Mouse (Mus musculus) fat pad, adult 2 months (tissue): Measurements from ENCODE around the gene Nek10.
"Not testable (repeated sequence)": the region's sequence is repeated elsewhere in the genome, so short reads cannot be mapped to it uniquely, and the experiment has no call there.

Experiments used
- DNase-seq: peaks from one replicate; pipeline ENCODE4 v3.0.0-alpha.2; 2011; ENCODE audit warnings: low read depth, low spot score; ENCODE audit errors: extremely low read depth

Gene Nek10

DNA sequence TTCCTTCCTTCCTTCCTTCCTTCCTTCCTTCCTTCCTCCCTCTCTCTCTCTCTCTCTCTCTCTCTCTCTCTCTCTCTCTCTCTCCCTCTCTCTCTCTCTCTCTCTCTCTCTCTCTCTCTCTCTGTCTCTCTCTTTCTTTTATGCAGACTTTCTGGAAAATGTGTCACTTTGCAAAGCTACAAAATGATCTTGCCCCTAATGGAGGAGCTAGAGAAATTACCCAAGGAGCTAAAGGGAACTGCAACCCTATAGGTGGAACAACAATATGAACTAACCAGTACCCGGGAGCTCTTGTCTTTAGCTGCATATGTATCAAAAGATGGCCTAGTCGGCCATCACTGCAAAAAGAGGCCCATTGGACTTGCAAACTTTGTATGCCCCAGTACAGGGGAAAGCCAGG, at the start of gene Nek10:
Gene Nek10 (plus strand): TSS at position 301 of the 400 bp plus-strand sequence.
- DNase-seq = not testable (repeated sequence)

DNA sequence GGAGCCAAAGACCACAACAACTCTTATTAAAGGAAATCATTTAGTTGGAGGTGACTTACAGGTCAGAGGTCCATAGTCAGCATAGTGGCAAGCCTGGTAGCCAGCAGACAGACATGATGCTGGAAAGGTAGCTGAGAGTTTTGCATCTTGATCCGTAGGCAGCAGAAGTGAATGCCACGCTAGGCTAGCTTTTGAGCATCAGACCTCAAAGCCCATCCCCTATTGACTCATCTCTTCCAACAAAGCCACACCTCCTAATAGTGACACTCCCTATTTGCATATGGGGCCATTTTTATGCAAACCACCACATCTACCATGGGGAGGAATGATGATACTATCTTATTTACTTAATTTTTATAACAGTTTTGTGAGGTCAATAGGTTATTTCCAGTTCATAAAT, 22.0 kb upstream of the Nek10 start:
- DNase-seq = no peak

DNA sequence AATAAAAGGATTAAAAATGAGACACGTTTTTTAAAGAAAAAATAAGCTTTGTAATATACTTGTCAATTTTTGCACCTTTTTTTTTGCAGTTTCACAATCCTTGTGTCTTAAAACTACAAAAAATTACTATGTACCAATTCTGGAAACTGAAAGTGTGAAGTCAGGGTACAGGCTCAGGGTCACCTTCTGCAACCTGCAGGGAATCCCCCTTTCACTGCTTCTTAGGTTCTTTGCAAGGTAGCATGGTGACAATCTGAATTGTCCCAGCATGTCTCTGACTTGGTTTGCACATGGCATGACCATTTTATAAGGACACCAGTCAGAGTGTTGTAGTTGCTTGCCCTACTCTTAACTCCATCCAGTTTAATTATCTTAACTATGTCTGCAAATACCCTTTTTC, 19.0 kb upstream of the Nek10 start:
- no peak for DNase-seq

DNA sequence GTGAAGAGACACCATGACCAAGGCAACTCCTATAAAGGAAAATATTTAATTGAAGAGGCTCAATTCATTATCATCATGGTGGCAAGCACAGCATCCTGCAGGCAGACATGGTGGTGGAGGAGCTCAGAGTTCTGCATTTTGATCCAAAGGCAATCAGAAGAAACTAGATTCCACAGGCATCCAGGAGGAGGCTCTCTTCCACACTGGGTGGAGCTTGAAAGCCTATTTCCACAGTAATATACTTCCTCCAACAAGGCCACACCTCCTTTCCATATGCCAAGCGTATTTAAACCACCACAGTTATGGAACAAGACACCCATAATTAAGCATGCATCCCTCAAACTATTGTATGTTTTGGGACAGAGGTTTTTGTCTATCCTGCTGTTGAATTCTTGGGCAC, 16.2 kb upstream of the Nek10 start:
- DNase-seq = no peak

DNA sequence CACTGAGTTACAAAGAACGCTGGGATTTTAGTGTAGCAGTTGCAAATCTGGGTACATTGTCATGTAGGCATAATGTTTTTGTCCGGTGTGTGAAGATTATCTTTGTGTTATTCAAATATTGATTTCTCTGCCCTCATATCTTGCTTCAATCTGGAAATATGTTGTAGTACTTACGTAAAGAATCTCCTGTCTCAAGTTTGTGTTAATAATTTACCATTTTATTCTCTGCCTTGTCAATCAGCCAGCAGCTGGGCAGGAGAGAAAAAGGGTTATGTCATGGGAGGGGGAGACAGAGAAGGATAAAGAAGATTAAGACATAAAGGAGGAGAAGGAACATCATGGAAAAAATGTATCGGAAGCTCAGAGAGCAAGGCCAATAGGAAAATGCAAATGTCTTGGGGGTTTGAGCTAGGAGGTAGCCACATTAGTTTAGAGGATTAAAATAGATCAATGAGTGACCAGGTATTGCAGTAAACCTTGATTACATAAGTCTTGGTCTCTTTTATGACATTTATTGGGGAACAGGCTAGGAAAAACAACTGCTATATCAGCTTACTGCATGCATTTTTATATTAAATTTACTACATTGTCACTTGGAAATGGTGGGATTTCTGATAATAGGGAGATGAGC, 13.3 kb upstream of the Nek10 start:
- DNase-seq = no peak

DNA sequence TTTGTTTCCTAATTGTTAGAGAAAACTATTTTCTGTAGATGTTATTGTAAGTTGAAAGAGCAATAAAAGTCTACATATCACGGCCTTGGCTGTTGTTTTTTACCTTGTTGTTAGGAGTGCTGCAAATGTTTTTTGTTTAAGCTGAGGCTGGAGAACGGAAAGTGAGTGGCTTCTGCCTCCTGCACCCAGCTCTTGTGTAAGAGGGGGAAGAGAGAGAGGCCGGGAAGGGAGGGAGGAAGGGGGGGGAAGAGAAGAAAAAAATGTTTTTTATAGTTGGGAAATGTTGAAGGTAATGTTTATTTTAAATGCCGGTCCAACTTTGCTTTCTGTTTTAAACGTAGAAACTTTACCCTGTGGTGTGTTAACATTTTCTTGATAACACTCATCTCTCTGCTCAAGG, 3.4 kb upstream of the Nek10 start:
- no peak for DNase-seq

DNA sequence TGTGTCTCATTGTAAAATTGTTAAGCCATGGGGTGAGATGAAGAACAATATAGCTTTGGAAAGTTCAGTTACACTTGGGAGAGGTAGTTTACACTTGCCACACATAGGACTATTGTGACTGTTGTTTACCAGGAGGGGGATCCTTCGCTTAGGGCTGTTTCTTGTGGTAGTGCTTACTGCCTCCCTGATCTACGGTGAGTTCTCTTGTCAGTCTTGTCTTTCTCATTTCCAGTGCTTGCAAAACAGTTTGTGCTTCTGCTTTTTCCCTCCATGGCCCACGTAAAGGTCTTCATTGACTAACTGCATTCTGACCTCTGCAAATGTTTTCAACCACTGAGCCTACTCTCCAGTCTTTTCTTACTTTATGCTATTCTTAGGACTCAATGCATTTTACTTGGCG, 2.9 kb upstream of the Nek10 start:
- no peak for DNase-seq

DNA sequence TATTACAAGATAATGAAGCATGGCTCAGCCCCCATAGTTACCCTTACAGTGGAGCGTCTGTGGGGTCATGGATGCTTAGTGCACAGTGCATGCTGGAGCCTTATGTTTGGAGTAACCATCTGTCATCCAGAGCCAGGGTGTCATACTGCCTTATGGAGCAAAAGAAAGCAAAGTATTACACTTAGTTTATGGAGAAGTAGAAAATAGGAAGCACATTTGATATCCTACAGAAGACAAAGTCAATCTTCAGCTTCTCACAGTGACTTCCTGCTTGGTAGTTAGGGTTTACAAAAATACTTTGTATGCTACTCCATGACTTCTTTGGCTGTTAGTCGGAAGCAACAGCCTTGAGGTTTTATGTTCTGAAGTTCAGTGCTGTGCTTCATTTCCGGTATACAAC, 2.4 kb upstream of the Nek10 start:
- no peak for DNase-seq

DNA sequence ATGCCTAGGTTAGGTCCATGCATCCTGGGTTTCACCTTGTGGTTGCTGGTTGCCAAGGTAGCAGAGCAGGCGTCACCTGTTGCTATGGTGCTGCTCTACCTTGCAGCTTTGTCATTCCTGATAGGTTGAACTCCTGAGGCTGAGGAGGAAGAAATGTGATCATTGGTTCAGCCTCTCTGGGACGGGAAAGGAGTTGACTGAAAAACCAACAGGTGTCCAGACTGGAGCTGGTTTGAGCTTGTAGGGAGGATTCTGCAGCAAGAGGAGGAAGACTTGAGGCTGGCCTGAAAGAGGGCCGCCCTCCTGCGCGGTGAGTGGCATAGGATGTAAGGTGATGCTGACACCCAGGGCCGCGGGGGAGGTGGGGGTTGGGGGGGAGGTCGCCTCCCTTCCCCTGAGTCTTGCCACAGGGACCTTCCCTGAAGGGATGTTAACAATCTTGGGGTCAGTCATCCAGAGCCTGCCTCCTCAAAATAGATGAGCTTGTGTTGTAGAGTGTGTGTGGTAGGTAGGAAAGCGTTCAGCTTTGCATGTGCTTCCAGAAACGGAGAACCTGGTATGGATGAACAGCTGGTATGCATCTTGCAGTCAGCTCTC, 804 bp downstream of the Nek10 start:
- DNase-seq = no peak

DNA sequence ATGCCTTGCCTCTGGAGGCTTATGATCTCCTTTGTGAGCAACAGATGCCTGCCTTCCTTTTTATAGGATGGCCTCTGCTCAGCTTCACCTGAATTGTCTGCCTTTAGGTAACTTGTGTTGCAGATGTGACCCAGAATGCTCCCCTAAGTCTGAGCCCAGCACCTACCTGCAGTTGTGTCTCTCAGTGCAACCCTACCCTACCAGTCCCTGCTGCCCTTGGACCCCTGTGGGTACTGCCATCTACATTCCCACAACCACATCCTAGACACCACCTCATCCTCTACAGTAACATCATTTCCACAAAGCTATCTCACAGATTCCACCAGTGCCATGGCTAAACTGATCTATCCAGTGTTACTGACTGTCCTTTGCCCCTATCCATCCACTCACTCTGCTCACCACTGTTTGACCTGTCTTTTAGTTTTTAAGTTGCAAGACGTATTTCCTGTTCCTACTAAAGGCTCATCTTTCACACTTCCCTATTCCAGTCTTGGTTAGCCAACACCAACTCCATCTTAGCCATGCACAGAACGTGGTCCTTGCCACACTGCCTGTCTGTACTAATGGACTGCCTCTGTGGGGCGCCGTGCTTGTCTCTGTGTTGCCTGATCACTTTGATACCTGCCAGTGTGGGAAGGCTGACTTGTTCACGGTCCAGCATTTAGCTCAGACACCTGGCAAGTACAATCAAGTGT, 1.4 kb downstream of the Nek10 start:
- no peak for DNase-seq

DNA sequence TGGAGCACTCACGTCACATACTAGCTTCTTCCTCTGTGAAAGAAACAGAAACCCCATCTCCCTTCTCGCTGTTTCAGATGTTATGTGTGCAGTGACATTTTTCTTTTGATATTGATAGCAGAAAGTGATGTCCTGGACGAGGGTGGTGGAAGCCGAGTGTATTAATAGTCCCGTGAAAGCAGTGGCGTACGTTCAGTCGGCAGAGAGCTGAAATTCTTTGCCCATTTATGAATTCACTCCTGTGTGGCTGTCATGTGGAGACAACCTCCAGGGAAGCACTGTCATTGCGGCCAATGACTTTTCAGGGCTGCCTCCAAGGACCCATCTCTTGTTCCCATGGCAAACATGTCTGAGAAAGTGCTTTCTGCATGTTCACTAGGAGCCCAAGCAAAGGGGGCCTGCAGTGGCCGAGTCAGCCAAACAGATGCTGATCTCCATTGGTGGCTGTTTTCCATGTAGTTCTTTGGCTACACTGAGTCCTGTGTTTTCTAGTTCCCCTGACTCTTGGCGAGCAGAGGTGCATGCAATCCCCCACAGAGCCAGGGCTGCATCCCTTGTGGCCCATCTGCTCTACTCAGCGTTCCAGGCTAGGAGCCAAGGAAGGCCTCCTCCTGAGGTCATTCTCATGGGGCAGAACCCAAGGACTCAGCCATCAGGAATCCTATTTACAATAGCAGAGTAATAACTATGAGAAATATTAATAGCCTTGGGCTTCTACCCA, 29.5 kb downstream of the Nek10 start:
- no peak for DNase-seq

DNA sequence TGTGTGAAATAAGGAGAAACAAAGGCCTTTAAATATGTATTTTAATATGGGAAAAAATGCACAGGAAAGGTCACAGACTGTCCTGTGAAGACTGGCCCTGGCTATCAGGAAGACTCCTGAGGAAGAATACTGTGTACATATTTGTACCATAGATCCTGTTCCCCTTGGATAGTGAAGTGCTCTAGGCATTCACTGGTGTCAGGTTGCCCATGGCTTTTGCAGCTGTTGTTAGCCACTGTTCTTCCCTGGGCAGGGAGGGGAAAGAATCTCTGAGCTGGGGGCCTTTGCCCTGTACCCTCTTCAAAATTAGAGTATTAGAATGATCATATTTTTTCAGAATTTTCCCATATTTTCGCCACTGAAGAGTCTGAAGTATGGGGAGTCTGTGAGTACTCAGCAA, 30.3 kb downstream of the Nek10 start:
- no peak for DNase-seq

DNA sequence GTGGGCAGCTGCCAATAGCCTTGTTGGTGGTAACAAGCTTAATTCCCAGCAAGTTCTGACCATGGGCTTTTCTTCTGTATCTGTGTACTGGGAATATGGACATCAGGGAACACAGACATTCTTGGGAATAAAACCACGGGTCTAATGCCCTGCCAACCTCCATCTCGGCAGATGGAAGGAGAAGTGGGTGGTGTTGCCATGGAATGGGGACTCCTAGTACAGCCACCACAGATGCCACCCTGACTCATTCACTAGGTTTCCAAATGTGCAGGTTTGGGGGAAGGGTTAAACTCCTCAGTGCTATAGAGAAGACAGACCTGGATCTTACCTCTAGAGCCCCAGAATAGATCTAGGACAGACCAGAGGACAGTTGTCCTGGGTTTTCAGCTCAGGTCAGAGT, 31.1 kb downstream of the Nek10 start:
- DNase-seq = no peak

DNA sequence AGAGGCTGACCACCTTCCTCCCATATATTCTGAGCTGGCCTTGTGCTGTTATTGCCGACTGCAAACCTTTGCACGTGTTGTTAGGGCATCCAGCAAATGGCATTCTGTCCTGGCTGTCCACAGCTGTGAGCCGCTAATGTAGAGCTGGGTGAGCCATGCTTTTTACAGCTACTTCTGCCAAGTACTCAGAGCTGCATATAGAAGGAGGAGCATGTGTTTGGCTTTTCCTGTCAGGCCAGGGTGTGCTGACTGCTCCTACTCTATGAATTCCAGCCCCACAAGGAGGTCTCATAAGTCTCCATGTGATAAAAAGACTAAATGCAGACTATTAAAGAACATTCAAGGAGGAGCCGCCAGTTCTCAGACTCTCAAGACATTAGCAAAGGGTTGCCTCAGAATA, 34.4 kb downstream of the Nek10 start:
- no peak for DNase-seq

DNA sequence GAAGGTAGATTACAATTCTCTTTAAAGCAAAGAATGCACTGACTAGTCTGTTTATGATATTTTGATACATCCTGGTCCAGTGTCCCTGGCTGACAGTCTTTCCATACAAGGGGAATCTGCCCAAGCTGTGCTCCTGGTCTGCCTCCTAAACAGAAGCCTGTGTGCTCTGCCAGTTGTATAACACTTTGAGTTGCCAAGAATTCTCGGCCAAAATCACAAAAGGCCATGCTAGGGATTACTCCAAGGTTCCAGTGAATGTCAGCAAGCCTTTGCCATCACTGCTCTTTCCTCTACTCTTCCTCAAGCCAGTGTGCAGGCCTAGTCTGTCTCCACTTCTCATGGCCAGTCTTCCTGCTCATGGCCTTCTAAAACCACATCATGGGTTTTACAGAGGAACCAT, 34.9 kb downstream of the Nek10 start:
- DNase-seq = no peak

DNA sequence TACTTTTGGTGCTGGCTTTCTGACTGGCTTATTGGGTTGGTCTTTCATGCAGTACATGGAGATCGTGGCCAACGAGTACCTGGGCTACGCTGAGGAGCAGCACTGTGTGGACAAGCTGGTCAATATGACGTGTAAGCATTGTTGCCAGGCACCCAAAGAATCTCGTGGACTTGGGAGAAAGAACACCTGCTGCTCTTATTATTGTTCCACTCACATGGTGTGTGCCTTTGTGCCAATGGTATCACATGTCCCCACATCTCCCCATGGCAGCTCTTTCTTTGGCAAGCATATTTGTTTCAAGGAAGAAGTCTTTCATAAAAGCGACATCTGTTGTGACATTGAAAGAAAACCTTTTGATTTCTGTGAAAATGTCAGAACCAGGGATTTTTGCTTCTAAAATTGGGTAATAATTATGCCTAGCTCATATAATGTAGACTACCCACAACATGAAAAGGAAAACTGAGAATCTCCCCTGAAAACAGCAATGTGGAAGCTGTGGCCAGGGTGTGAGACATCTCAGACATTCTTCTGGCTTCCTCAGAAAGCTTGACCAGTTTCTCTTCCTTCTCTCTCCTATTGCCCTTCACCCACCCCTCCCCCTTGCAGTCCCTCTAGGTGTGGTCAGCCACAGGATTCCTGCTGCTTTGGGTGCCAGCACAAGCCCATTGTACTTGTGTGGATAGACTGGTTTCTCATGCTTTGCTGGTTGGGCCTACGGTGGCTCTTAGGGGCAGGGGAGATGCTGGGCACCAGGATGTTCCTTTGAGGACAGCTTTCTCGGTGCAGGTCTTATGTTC, 39.7 kb downstream of the Nek10 start:
- no peak for DNase-seq

DNA sequence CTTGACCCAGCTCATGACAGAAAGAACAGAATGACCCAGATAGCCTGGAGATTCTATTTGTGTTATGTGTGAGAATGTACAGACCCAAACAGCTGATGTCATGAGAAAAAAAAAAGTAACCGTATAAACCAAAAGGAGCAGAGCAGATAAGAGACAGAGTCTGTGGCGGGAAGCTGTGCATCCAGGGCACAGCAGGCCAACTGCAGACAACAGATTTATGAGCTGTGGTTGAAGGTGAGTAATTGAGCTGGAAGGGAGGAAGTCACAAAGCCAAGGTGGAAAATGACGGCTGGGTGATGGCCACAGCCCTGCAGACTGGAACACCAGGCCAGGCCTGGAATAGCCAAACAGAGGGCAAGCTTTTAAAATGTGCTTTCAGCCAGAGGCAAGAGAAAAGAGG, 49.6 kb downstream of the Nek10 start:
- no peak for DNase-seq

DNA sequence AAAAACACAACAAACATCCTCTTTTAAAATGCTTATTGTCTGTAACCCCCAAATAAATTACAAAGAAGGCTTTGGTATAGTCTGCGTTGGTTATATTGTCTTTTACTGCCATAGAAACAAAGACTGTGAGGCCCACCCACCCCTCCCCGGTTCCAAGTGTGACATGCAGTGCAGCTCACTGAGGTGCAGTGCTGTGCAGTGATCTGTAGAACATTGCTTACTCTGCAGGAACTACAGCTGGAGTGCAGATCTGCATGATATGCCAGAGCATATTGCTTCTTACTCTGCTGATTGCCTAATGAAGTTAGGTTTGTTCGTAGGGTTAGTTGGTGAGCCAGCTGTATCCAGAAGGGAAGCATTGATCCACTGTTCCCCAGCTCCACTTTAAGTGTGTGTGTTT, 57.1 kb downstream of the Nek10 start:
- no peak for DNase-seq

DNA sequence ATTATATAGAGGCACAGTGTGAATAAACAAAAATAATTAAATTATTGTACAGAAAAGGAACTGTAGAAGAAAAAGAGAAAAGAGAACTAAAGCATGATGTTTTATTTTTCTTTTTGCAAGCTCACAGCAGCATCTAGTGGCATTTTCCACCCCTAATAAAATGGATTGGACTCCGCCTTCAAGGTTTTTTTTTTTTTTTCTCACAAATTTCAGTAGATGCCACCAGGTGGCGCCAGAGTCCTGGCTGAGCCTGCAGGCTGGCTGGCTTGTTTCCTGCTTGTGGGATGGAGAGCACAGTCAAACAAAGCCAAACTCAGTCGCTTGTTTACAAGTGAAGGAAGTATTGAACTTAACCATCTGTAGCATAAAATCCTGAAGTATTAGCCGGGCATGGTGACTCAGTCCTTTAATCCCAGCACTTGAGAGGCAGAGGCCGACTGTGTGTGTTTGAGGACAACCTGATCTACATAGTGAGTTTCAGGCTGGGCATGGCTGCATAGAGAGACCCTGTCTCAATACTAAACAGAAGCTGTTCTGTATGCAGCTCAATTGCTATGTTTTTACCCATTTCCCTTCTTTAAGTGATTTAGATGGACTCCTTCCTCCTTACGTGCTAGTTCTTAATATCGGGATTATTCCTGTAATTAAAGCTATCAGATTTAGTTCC, 60.6 kb downstream of the Nek10 start:
- no peak for DNase-seq

DNA sequence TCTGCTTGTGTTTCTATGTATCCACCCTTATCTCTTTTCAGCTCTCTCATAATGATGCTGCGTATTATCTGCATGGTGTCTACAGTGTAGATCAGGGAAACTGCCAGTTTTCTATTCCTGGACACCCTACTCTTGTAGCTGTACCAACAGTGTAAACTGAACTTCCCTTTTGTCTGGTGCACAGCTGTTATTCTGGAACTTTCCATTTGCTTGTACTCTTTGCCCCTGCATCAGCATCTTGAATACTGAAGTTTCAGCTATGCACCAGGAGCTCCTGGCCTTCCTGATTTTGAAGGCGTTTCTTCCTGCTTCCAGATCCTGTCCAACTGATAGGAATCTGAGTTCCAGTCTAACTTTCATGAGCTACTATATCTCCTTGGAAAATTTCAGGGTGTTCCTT, 66.0 kb downstream of the Nek10 start:
- no peak for DNase-seq

DNA sequence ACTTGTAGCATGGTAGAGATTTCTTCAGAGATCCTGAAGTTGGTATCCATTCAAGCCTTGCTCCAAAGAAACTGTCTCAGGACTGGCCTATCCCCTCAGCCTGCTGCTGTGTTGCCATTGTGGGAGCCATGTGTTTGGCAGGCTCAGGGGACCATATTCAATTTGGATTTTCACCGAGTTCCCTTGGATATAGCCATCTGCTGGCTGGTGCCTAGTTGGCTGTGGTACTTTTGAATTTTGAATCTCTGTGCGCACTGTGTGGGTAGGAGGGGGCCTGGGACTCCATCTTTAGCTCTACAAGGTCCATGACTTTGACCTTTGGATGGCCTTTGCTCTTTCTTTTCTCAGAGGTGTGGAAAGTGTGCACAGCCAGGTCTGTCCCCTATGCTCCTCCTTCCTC, 66.8 kb downstream of the Nek10 start:
- DNase-seq = no peak
